Mouse (Mus musculus): ENCODE results near the gene Zfp69.

- TF ChIP-seq POLR2A (IDR thresholded peaks at IDR 0.05; ENCODE audit: low read depth, low read length) (no peak), CTCF (IDR thresholded peaks at IDR 0.05; ENCODE audit: extremely low read depth, insufficient read depth, insufficient read length, insufficient replicate concordance) (no peak)
Observed at GRCm38 (mm10) chr4:120953038-120953437, 1.5 kb upstream of the Zfp69 start.

All from spleen, adult 2 months (tissue).